Mouse (Mus musculus): ENCODE measurements at regions not wholly inside any gene's neighbourhood (a gene's known extent, or its start where the extent isn't known, plus 50 kb on each side); places are given as distances from the start of the nearest gene placed in this dataset.
"Not testable (repeated sequence)": the region's sequence is repeated elsewhere in the genome, so short reads cannot be mapped to it uniquely, and the experiment has no call there.

DNA sequence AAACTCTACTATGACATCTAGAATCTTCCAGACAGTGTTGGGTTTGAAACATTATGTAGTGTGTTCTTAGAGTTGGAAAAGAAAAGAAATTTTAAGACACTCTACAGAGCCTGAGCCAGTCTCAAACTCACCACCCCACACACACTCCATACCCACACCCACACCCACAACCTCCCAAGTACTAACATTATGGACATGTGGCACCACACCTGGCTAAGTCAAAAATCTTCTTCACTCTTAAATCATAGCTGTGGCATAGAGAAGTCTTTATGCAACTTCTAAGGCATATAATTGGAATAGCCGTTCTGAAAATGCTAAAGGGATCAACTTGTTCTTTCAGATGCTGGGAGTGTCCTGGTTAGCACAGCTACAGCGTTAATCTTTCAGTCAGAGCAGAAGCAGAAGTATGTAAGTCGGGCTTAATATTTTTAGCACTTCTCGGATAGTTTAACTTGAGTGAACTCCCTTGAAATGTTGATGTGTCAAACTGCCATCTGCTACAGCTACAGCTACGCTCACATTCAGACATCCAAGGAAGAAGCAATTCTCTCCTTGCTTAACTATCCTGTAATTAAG is 68.6 kb upstream of the Creb1 start:
- DNase-seq (ENCODE audit: extremely low read depth, low read depth), result no peak

DNA sequence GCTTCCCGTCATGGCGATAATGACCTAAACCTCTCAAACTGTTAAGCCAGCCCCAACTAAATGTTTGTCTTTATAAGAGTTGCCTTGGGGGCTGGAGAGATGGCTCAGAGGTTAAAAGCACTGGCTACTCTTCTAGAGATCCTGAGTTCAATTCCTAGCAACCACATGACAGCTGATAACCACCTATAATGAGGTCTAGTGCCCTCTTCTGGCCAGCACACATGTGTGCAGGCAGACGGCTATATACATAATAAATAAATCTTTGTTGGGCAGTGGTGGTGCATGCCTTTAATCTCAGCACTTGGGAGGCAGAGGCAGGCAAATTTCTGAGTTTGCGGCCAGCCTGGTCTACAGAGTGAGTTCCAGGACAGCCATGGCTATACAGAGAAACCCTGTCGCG is 70.8 kb upstream of the Creb1 start:
- not testable (repeated sequence) for DNase-seq (ENCODE audit: extremely low read depth, low read depth)

DNA sequence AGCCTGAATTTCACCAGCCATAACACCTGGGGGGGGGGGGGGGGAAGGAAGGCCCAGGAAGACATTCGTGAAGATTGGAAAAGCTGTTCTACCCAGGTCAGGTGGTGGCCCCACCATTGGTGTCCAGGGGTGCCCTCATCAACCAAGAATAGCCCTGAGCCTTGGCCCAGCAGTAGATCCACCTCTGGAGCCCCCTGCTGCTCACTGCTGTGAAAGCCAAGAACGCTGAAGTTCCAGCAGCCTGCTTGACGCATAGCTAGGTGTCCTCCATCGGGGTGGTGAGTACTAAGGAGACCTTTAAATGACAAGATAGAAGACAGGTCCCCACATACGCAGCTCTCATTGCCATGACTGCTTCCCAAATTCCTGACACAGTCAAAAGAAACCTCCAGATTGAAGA is 74.6 kb upstream of the Creb1 start:
- no peak for DNase-seq (ENCODE audit: extremely low read depth, low read depth)

DNA sequence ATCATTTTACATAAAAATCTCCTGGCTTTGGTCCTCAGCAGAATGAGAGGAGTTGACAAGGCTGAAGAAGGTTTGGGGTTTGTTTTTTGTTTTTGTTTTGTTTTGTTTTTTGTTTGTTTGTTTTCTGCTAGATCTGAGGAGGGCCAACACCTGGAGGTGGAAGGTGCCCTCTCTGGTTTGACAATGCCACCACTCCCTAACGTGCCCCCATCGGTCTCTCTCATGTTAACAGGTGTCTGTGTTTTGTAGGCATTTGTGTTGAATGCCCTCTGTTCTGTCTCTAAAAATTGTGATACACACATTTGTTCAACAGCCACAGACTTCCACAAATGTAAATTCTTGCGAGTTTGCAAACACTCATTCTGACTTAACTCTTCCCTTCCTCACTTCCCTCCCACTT is 83.3 kb upstream of the Creb1 start:
- no peak for DNase-seq (ENCODE audit: extremely low read depth, low read depth)

DNA sequence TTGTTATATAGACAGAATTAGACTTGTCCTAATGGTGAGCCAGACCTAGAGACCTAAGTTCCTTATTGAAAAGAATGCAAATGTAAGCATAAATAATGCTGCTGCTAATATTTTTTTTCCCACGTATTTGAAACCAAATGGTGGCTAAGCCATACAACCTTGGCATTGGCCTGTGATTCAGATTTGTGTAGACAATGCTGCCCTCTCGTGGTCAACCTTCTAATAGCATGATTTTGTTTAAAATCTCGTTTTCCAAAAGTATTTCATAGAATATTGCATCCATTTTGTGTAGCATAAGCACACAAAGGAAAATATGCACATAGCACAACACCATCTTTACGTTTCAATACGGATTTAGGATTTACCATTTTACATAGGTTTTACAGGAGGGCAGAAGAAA is 84.4 kb upstream of the Creb1 start:
- DNase-seq (ENCODE audit: extremely low read depth, low read depth), result peak; percentile 34

DNA sequence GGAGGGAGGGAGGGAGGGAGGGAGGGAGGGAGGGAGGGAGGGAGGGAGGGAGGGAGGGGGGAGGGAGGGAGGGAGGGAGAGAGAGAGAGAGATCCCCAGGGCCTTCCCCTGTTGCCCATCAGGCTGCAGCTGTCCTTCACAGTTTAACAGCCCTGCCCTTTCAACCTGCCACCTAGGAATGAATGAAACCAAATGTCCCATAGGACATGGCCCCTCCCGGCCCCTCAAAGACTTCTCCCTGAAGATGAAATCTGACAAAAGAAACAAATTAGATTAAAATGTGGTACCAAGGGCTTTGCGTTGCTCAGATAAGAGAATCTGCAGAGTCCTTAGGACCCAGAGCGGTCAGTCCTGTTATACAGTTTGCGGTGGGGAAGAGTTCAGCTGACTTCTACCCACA is 86.0 kb upstream of the Creb1 start:
- no peak for DNase-seq (ENCODE audit: extremely low read depth, low read depth)

DNA sequence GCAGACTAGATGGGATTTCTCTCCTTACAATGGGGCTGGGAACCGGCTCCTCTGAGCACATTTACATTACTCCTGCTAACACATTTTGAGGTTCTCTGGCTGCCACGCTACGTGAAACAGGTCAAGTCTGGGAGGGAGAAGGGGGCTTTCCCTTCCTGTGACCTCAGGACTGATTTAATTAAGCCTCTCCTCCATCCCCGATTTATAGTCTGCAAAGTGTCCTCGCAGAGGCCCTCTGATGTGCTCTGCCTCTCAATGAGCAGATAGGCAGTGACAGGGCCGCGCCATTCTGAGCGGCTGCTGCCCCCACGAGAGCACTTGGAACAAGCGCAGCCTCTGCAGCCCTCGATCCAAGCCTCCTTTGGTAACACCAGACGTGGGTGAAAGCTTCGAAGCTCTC is 86.5 kb upstream of the Creb1 start:
- no peak for DNase-seq (ENCODE audit: extremely low read depth, low read depth)

DNA sequence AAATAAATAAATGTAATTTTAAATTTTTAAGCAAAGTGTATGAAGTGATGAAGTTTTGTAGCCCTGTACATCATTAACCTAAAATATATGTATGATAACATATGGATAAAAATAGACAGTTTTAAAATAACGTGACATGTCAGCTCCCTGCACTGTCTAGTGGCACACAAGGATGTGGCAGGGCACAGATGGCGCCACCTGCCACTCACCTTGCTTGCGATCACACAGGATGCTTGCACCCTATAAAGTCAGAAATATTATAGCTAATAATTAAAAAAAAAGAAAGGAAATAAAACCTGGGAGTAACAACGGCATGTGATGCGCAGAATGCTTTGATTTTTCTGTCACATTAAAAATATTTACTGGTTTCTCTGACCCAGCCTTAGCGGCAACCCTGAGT is 89.0 kb upstream of the Creb1 start:
- no peak for DNase-seq (ENCODE audit: extremely low read depth, low read depth)

DNA sequence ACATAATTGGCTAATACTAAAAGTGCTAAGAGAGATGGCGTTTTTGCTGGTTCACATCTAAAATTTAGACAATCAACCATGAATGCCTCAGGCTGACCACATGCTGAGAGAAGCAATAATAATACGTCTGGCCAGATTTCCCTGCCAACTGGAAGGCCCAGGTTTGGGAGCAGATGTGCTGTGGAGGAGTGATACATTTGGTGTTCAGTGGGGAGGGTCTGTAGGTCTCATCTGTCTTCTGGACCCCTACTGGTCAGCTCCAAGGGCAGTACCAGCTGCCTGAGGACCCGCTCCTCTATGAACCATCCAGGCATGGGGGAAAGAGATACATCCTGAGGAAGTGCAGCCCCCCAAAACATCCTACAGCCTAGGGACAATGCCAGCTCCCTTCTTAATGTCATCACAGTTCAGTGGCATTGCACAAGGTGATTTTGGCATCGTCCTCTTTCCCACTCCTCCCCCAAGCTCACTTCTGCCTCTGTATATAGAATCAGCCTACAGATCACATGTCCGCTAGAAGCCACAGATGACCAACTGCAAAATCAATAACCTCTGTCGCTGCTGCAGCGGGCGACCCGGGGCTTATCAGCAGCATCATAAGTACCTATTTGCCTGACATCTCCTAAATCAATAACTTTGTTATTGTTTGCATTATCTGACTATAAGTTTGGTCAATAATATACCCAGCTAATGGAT is 90.1 kb upstream of the Creb1 start:
- no peak for DNase-seq (ENCODE audit: extremely low read depth, low read depth)

DNA sequence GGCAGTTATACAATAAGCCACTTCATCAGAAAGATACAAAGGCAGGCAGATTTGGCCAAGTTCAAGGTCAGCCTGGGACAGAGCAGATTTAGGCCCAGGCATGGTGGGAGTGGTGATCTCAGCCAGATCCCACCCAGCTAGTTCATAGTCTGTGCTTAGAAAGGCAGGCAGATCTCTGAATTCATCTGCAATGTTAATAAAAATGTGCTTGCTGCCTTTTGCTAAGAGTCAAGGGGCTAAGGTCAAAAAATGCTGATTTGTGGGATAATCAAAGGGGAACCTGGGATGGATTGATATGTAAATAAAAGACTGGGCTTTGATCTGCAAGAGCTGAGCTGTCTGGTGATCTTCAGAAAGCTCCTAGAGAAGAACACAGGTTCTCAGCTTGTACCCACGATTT is 109.2 kb upstream of the Creb1 start:
- DNase-seq (ENCODE audit: extremely low read depth, low read depth), result no peak

DNA sequence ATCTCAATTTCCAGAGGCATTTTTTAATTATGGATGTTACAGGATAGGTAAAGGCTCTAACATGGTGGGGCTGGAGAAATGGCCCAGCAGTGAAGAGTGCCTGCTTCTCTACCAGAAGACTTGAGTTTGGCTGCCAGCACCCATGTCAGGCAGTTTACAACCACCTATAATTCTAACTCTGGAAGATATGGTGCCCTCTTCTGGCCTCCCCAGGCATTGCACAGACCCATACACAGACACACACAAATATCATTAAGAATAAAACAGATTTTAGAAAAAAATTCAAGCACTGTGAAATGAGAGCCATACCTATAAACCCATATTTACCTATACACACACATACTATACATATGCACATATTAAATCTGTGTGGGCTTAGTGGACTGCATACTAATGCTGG is 113.9 kb upstream of the Creb1 start:
- DNase-seq (ENCODE audit: extremely low read depth, low read depth), result no peak

DNA sequence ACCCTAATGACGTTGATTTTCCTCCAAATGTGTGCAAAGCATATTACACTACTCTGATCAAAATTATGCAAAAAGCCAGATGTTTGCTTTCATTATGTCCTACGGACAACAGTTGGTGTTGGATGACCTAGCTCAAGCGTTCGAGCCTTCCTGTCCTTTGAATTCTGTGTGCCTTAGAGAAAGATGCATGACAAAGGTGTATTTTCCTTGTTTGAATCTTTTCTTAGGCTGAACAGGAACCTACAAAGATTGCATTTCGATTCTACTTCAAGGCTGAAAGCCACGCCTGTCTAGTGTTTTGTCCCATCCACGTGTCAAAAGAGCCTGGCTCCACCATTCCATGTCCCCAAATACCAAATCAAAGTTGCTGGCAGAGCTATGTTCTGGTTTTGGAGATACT is 116.5 kb upstream of the Creb1 start:
- DNase-seq (ENCODE audit: extremely low read depth, low read depth), result no peak

DNA sequence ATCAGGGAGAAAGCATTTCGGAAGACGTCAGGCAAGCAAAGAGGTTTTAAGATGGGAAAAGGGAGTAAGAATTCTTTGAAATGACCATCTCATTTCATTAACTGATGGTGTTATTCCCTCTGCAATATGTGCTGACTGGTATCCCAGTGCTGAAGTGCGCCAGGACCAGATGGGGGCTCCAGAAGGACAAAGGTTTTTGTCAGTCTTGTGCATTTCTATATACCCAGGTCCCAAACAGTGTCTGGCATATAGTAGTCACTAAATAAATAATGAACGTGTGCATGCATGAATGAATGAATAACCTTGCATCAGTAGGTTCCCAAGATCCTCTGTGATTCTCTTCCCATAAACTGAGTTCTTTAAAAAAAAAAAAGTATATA is 119.3 kb upstream of the Creb1 start:
- no peak for DNase-seq (ENCODE audit: extremely low read depth, low read depth)

DNA sequence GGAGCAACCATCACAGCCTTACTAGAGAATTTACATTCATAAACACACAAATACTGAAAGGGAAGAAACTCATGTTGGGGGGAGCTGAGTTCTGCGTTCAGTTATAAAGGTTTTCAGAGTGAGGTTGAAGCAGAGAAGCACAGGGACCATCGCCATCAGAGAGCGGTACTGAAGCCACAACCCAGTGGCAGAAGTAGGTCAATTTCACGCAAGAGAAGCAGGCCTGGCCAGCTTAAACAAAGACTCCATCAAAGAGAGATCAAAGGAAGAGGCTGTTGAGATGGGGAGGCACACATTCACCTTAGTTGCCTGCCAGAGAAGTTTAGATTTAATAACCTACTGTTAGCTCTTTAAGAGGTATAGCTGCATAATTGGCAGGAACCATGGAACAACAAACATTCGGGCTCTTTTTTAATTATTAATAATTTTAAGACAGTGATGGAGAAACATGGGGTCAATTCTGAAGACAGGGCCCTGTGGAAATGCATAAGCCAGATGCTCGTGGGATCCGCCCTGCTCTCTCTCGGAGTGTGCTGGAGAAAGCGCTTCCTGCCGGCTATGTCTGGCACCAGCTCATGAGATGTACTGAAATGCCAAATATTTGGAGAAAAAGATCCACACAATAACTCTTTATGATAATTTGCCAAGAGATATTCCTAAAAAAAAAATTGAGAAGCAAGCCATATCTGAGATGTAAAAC is 119.8 kb upstream of the Creb1 start:
- no peak for DNase-seq (ENCODE audit: extremely low read depth, low read depth)

DNA sequence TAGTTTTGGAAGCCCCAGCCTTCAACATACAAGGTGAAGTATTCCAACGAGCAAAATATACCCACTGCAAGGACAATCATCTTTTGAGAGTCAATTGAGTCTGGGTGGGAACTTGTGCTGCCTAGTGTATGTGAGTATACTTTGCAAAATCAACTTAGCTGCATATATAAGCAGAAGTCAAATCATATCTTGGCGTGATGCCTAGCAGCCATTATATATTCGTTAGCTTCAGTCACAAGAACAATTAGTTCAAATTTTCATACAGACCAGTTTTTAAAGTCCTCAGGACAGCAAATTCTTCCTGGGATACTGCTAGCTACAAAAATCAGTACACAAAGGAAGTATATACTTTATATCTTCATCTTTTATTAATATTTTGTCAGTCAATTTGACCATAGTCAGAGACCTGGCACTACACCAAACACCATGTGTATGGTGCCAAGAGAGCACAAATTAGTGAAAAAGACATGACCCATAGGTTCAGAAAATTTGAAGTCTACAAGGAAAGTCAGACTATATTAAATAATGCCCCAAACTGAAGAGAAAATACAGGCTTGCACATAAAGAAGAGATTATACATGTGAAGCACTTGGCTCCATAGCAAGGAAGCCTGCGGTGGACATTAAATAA is 120.5 kb upstream of the Creb1 start:
- DNase-seq (ENCODE audit: extremely low read depth, low read depth), result no peak

DNA sequence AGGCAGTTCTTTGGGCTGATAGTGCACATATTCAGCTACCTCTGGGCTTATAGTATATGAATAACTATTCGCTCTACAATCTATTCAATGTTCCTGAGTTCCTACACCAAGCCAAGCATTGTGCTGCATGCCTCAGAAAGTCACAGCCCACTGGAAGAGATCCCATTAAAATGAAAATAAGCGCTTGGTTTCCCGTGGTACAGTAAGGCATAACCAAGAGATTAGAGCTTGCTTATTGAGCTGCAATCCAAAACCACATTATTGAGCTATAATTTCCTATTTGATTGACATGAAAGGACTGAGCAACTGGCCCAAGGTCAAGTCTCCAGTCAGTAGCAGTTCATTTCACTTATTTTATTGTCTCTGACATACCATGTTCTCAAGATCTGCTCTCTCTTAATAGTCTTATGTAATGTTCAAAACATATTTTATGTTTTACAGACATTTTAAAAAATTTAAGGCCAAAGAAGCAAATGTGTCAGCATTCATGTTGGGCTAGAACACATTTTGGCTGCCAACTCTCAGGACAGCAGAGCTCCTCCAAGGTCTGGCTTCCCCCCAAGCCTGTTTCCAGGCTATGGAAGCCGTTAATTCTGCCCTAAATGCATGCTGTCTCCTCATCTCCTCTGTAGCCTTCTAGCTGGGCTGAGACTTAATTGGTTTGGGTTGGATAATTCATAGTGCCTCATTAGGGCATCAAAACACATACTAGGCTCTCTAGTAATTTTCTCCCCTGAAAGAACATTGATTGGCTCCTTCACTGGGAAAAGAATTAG is 123.5 kb upstream of the Creb1 start:
- no peak for DNase-seq (ENCODE audit: extremely low read depth, low read depth)

DNA sequence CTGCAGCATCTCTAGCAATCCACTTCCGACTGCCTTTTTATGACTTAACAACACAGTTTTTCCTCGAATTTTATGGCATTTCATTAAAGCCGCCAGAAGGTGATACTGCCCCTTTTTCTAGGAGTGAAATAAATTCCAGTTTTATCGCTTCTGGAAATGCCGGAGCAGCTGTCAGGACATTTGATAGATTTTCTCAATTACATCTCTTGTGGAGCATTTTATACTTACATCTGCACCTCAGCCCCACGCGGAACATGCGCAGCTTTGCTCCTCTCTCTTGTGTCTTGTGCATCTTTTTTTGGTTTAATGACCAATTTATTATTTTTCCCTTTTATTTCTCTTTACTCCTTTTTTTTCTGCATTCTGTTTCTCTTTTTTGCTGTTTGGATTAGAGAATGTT is 140.9 kb upstream of the Creb1 start:
- DNase-seq (ENCODE audit: extremely low read depth, low read depth), result no peak

DNA sequence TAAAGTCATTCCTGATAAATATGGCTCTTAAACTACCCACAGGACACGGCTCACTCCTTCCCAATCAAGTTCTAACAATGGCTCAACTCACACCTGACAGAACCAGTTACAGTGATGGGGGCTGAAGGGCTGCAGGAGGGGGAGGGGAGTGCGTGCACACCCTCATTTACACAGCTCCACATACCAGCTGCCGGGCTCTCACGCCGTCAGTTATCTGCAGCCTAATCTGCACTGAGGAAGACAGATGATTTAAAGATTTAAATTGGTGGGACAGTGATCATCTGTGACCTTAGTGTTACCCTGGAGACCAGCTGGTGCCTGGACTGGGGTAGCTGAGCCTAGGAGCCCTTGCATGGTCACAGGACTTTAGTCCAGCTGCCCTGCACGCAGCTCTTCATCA is 151.2 kb upstream of the Creb1 start:
- no peak for DNase-seq (ENCODE audit: extremely low read depth, low read depth)

DNA sequence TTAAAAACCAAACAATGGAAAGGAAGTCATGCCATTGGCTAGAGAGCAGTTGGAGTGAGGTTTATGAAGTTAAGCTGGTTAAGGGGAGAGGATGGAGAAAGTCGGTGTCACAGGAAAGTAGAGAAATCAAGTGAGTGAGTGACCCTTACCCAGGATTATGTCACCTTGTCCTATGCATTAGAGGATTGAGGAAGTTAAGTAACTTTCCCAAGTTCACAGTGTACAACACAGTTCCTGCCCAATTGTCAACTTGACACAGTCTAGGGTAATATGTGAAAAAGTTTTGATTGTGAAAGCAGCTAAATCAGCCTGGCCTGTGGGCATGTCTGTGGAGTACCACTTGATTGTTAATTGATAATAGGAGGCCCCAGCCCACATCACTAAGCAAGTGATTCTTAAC is 156.0 kb upstream of the Creb1 start:
- DNase-seq (ENCODE audit: extremely low read depth, low read depth), result not testable (repeated sequence)

DNA sequence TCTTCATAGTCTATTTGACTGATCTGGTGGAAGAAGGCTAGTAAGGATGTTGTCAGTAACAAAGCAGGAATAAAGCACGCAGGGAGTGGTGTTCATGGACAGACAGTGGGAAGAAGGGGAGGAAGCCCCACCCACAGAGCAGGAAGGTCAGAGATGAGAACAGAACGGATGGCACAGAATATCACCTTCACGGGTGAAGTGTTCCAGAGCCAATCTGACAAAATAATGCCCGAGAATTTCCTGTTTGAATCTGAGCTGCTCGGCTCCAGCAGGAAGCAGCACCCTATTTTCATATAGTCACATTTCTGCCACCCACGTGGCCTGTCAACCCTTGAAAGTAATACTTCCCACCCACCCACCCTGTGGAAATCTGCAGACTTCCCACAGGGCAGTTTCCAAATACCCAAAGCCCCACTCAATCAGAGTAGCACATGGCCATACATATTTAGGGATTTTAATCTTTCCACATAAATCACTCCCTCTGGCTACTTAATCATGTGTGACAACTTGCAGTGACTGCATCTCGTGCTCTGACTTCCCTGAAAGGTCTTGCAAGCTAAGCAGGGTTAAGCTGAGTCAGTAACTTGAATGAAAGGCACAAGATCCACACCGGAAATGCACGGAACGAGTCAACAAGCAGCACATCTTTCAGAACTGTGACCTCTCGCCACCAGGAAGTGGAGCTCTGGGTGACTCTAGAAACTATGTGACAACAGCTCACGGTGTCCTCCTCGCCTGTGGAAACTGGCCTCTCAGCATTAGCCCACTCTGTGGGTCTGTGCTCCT is 158.0 kb upstream of the Creb1 start:
- DNase-seq (ENCODE audit: extremely low read depth, low read depth), result no peak

DNA sequence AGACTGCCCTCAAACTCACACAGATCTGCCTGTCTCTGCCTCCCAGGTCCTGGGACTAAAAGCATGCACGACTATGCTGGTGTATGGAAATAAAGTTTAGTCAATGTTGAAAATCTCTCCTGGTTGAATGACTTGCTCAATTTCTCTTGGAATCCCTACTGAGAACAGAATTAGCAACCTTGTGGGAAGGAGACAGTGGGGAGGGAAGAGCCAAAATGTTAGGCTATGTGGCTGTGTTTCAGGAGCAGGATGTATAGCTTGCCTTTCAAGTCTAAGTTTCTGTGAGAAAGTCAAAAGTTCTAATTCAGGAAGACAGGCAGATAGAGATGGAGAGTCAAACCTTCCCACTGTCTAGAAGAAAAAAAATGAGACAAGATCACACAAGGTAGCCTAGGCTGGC is 168.3 kb upstream of the Creb1 start:
- DNase-seq (ENCODE audit: extremely low read depth, low read depth), result no peak

All from MEL-GATA-1-ER (cell line).